Mouse (Mus musculus) olfactory bulb, adult 2 months (tissue): ENCODE measurements around the gene Acadl. TPM values are rescaled to one million over a fixed set of nuclear protein-coding genes. Genes with fewer than 3 reads are reported as not detected.

Experiments used
- H3K27ac ChIP-seq: fragments of 200-500 bp; 2 replicates; pipeline ENCODE4 v1.5.1; 2012; ENCODE audit warnings: low read depth, low read length; ENCODE audit not compliant: insufficient read depth
- H3K4me1 ChIP-seq: fragments of 200-500 bp; 2 replicates; pipeline ENCODE4 v1.6.1; 2012; ENCODE audit warnings: low read length; ENCODE audit not compliant: control insufficient read depth, insufficient read depth
- H3K4me3 ChIP-seq: fragments of 200-500 bp; 2 replicates; pipeline ENCODE4 v1.5.1; 2012; ENCODE audit warnings: mild to moderate bottlenecking, low read depth, low read length, moderate library complexity; ENCODE audit not compliant: insufficient read depth
- CTCF ChIP-seq: fragments of 200-500 bp; IDR thresholded peaks from 2 replicates; pipeline ENCODE4 v1.5.1; 2012; ENCODE audit warnings: low read depth, mild to moderate bottlenecking, low read length, moderate library complexity; ENCODE audit not compliant: insufficient read depth
- POLR2A ChIP-seq: fragments of 200-500 bp; IDR thresholded peaks from 2 replicates; pipeline ENCODE4 v1.6.1; 2012; ENCODE audit warnings: mild to moderate bottlenecking, low read depth, low read length, moderate library complexity; ENCODE audit not compliant: insufficient read depth
- WGBS: fragments of 180-500 bp; shearing (Covaris S2); methylation state at CpG from one replicate; pipeline ENCODE4 v1.1.7; 2018; 5-methylcytosine and 5-hydroxymethylcytosine counted together
- polyA plus RNA-seq: library from polyadenylated mRNA; stranded (reverse); fragments of >200 nt; gene quantifications from 2 replicates; pipeline ENCODE4 v1.2.4, GENCODE M21; 2012; ENCODE audit warnings: low replicate concordance; ENCODE audit not compliant: missing spikeins, insufficient read depth, insufficient read length

Acadl gene
- not detected in 2 replicates for polyA plus RNA-seq

- TF ChIP-seq POLR2A, result no peak
- TF ChIP-seq CTCF, result no peak
- peak within 1 kb of the TSS; percentile 62 for H3K4me3 ChIP-seq
- WGBS, result 2% methylated on average over 82 of the region's 85 CpGs
- H3K4me1 ChIP-seq, result peaks cover 5% of the 10 kb centered on the region; the same call in 1 of the 2 replicates
- no peak within 1 kb of the TSS for H3K27ac ChIP-seq
Observed at GRCm38 (mm10) chr1:66862712-66863511, at the start of gene Acadl. Acadl (minus strand) TSS chr1:66863277.

- Histone ChIP-seq H3K27ac (no peak overlapping the region), H3K4me3 (no peak overlapping the region), H3K4me1 (no peaks in the 10 kb centered on the region)
- 79% methylated on average over 1 of the region's 1 CpGs for WGBS
- TF ChIP-seq POLR2A, result no peak
- TF ChIP-seq CTCF, result no peak
Observed at GRCm38 (mm10) chr1:66912305-66912704, 49.2 kb upstream of the Acadl start.

GRCm38 (mm10) chr1:66902566-66902965 is 39.5 kb upstream of the Acadl start:
- H3K27ac ChIP-seq, result no peak overlapping the region
- TF ChIP-seq POLR2A, result no peak
- TF ChIP-seq CTCF, result no peak
- no peaks in the 10 kb centered on the region for H3K4me1 ChIP-seq
- WGBS, result 81% methylated on average over 3 of the region's 3 CpGs
- no peak overlapping the region for H3K4me3 ChIP-seq

- no peak for TF ChIP-seq CTCF
- TF ChIP-seq POLR2A, result no peak
- Histone ChIP-seq H3K4me3 (no peak overlapping the region), H3K27ac (no peak overlapping the region), H3K4me1 (no peaks in the 10 kb centered on the region)
- 99% methylated on average over 4 of the region's 4 CpGs for WGBS
Observed at GRCm38 (mm10) chr1:66900946-66901345, 37.9 kb upstream of the Acadl start.

GRCm38 (mm10) chr1:66898261-66898660 is 35.2 kb upstream of the Acadl start:
- TF ChIP-seq CTCF, result no peak
- no peak for TF ChIP-seq POLR2A
- 78% methylated on average over 7 of the region's 7 CpGs for WGBS
- H3K4me1 ChIP-seq, result no peaks in the 10 kb centered on the region

GRCm38 (mm10) chr1:66896556-66896955 is 33.5 kb upstream of the Acadl start:
- no peaks in the 10 kb centered on the region for H3K4me1 ChIP-seq
- whole genome bisulfite sequencing, result 8% methylated on average over 5 of the region's 5 CpGs
- TF ChIP-seq CTCF (no peak), POLR2A (no peak)
- H3K27ac ChIP-seq, result peak overlapping the region; percentile 61
- H3K4me3 ChIP-seq, result no peak overlapping the region; the same call in 1 of the 2 replicates

More at GRCm38 (mm10) chr1:66898261-66898660, 35.2 kb upstream of the Acadl start:
- no peak overlapping the region for H3K27ac ChIP-seq
- no peak overlapping the region for H3K4me3 ChIP-seq

GRCm38 (mm10) chr1:66896125-66896524 is 33.0 kb upstream of the Acadl start:
- 4% methylated on average over 5 of the region's 5 CpGs for WGBS
- no peaks in the 10 kb centered on the region for H3K4me1 ChIP-seq
- no peak overlapping the region for H3K4me3 ChIP-seq
- H3K27ac ChIP-seq, result peak overlapping the region; percentile 61
- TF ChIP-seq CTCF (no peak), POLR2A (no peak)

- Histone ChIP-seq H3K4me1 (no peaks in the 10 kb centered on the region), H3K4me3 (no peak overlapping the region), H3K27ac (no peak overlapping the region)
- TF ChIP-seq POLR2A (no peak), CTCF (no peak)
Observed at GRCm38 (mm10) chr1:66895837-66896118, 32.7 kb upstream of the Acadl start.

GRCm38 (mm10) chr1:66895093-66895836 is 32.2 kb upstream of the Acadl start:
- no peak for TF ChIP-seq CTCF
- TF ChIP-seq POLR2A, result no peak
- no peak overlapping the region for H3K27ac ChIP-seq
- H3K4me3 ChIP-seq, result no peak overlapping the region
- WGBS, result 56% methylated on average over 6 of the region's 6 CpGs
- no peaks in the 10 kb centered on the region for H3K4me1 ChIP-seq
